Comparison of ENCODE assay signal across 30 mouse cellular contexts in the genomic region with DNA sequence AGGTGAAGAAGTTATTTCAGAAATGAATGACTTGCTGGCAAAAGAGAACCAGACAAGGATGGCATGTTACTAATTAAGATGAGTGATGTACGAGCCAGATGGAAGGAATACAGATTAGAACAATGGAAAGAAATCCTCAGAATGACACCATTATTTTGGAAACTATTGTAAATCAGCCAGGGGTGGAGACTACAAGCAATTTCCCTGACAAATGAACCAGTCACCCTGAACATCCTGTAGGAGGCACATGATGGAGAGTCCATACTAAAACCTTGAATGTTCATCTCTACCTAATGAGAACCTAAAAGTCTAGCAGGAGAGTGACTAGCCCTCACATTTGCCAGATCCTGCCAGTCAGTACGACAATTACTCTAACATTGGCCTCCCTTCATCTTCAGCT. TPM values are rescaled to one million over a fixed set of nuclear protein-coding genes. Genes with fewer than 3 reads are reported as not detected.
DNase-seq lines count a peak whose midpoint lies in the region; ATAC-seq and TF ChIP-seq lines count a peak whose summit lies in the region.
"Had no signal": no experiment of that assay in that cellular context is flagged by ENCODE, and none has a peak within 500 bp of the region (broad histone marks: within the 10 kb centered on the region; RNA-seq: fewer than 3 reads in every experiment).

No protein-coding gene starts in this region.

- H3K9ac ChIP-seq in forebrain, postnatal 0 days = no peak overlapping the region
- H3K9ac ChIP-seq in forebrain, embryonic 12.5 days = no peak overlapping the region
- no peak overlapping the region for H3K9ac ChIP-seq in neural tube, embryonic 12.5 days
- no peak overlapping the region for H3K9ac ChIP-seq in hindbrain, postnatal 0 days (replicated peaks; ENCODE audit: low read length)
- H3K9ac ChIP-seq: embryonic facial prominence, embryonic 15.5 days; heart, embryonic 12.5 days; kidney, embryonic 15.5 days; limb, embryonic 12.5 days; liver, embryonic 15.5 days; lung, embryonic 14.5 days; midbrain, embryonic 15.5 days; neural tube, embryonic 13.5 days had no signal

- H3K36me3 ChIP-seq in forebrain, postnatal 0 days (ENCODE audit: insufficient read depth) = no peaks in the 10 kb centered on the region
- H3K36me3 ChIP-seq in forebrain, embryonic 12.5 days (replicated peaks) = no peaks in the 10 kb centered on the region
- H3K36me3 ChIP-seq in neural tube, embryonic 12.5 days = no peaks in the 10 kb centered on the region
- H3K36me3 ChIP-seq in hindbrain, postnatal 0 days (ENCODE audit: insufficient read depth, low read length) = no peaks in the 10 kb centered on the region
- H3K36me3 ChIP-seq: embryonic facial prominence, embryonic 10.5 days; embryonic facial prominence, embryonic 15.5 days; heart, embryonic 12.5 days; kidney, embryonic 15.5 days; limb, embryonic 12.5 days; liver, embryonic 15.5 days; midbrain, embryonic 15.5 days; neural tube, embryonic 13.5 days had no signal

- no peak overlapping the region for H3K4me3 ChIP-seq in forebrain, postnatal 0 days (ENCODE audit: low read depth, low read length)
- no peak overlapping the region for H3K4me3 ChIP-seq in forebrain, embryonic 12.5 days (replicated peaks)
- H3K4me3 ChIP-seq in neural tube, embryonic 12.5 days = no peak overlapping the region
- no peak overlapping the region for H3K4me3 ChIP-seq in hindbrain, postnatal 0 days (ENCODE audit: low read length)
- H3K4me3 ChIP-seq: embryonic facial prominence, embryonic 10.5 days; embryonic facial prominence, embryonic 15.5 days; heart, adult 2 months; heart, embryonic 12.5 days; kidney, embryonic 15.5 days; limb, embryonic 12.5 days; liver, embryonic 15.5 days; midbrain, embryonic 15.5 days; neural tube, embryonic 13.5 days had no signal

- TF ChIP-seq CTCF in forebrain, postnatal 0 days (IDR thresholded peaks at IDR 0.05; ENCODE audit: low read depth) = no peak
- TF ChIP-seq CTCF in hindbrain, postnatal 0 days (IDR thresholded peaks at IDR 0.05; ENCODE audit: low read depth) = no peak

- H3K27ac ChIP-seq in forebrain, postnatal 0 days (ENCODE audit: low read depth, low read length) = no peak overlapping the region
- H3K27ac ChIP-seq in forebrain, embryonic 12.5 days = no peak overlapping the region
- H3K27ac ChIP-seq in neural tube, embryonic 12.5 days = no peak overlapping the region
- no peak overlapping the region for H3K27ac ChIP-seq in hindbrain, postnatal 0 days
- H3K27ac ChIP-seq: embryonic facial prominence, embryonic 10.5 days; embryonic facial prominence, embryonic 15.5 days; heart, adult 2 months; kidney, embryonic 15.5 days; limb, embryonic 12.5 days; liver, embryonic 15.5 days; midbrain, embryonic 15.5 days had no signal

- H3K27me3 ChIP-seq in forebrain, postnatal 0 days (ENCODE audit: insufficient read depth, low read length) = no peaks in the 10 kb centered on the region
- no peaks in the 10 kb centered on the region for H3K27me3 ChIP-seq in forebrain, embryonic 12.5 days
- no peaks in the 10 kb centered on the region for H3K27me3 ChIP-seq in neural tube, embryonic 12.5 days (replicated peaks)
- H3K27me3 ChIP-seq in hindbrain, postnatal 0 days (ENCODE audit: insufficient read depth, low read length) = no peaks in the 10 kb centered on the region
- H3K27me3 ChIP-seq: embryonic facial prominence, embryonic 15.5 days; heart, embryonic 12.5 days; kidney, embryonic 15.5 days; limb, embryonic 12.5 days; liver, embryonic 15.5 days; midbrain, embryonic 15.5 days; neural tube, embryonic 13.5 days had no signal

- H3K9me3 ChIP-seq in forebrain, postnatal 0 days (ENCODE audit: low read length) = no peaks in the 10 kb centered on the region
- no peaks in the 10 kb centered on the region for H3K9me3 ChIP-seq in forebrain, embryonic 12.5 days
- H3K9me3 ChIP-seq in neural tube, embryonic 12.5 days = no peaks in the 10 kb centered on the region
- no peaks in the 10 kb centered on the region for H3K9me3 ChIP-seq in hindbrain, postnatal 0 days (ENCODE audit: low read length)
- H3K9me3 ChIP-seq: embryonic facial prominence, embryonic 10.5 days; embryonic facial prominence, embryonic 15.5 days; heart, embryonic 12.5 days; kidney, embryonic 15.5 days; limb, embryonic 12.5 days; liver, embryonic 15.5 days; midbrain, embryonic 15.5 days; neural tube, embryonic 13.5 days had no signal

- DNase-seq in forebrain, postnatal 0 days = peak; percentile 16
- no peak for DNase-seq in neural tube, embryonic 10.5 days (ENCODE audit: extremely low spot score, low spot score)
- DNase-seq in hindbrain, postnatal 0 days (ENCODE audit: low spot score) = peak; percentile 4
- no peak for DNase-seq in testis, postnatal 14 days (ENCODE audit: low spot score)
- DNase-seq in right cerebral cortex, postnatal 10 days (ENCODE audit: low spot score in 2 of 2) = no peak
- DNase-seq: adrenal gland, adult 2 months; cerebellum, adult 2 months; cerebellum, postnatal 14 days; gastrocnemius, postnatal 25 days; heart, adult 2 months; heart, postnatal 4 days; kidney, adult 18-20 months; kidney, postnatal 25 days; lung, embryonic 14.5 days; lung, postnatal 14 days; retina, postnatal 1 day; right cerebral cortex, postnatal 25 days; thymus, adult 18-20 months; thymus, postnatal 36 days had no signal

- no peak overlapping the region for H3K4me2 ChIP-seq in forebrain, postnatal 0 days (ENCODE audit: low read depth)
- H3K4me2 ChIP-seq in forebrain, embryonic 12.5 days = no peak overlapping the region
- H3K4me2 ChIP-seq in neural tube, embryonic 12.5 days (replicated peaks) = no peak overlapping the region
- H3K4me2 ChIP-seq in hindbrain, postnatal 0 days (ENCODE audit: low read depth, low read length) = no peak overlapping the region
- H3K4me2 ChIP-seq: embryonic facial prominence, embryonic 15.5 days; heart, embryonic 12.5 days; kidney, embryonic 15.5 days; limb, embryonic 12.5 days; liver, embryonic 15.5 days; lung, embryonic 14.5 days had no signal

- ATAC-seq in forebrain, postnatal 0 days = peak; percentile 35; the same call in 1 of the 2 replicates
- ATAC-seq in forebrain, embryonic 12.5 days (ENCODE audit: low FRiP score) = no peak
- peak; percentile 41; the same call in 1 of the 2 replicates for ATAC-seq in neural tube, embryonic 12.5 days (ENCODE audit: low FRiP score, low read depth)
- ATAC-seq in hindbrain, postnatal 0 days = peak; percentile 7; the same call in 1 of the 2 replicates
- ATAC-seq: activated CD4-positive, CD25-positive, alpha-beta regulatory T cell, adult 4 months had no signal

- WGBS in forebrain, postnatal 0 days = 25% methylated on average over 2 of the region's 2 CpGs
- WGBS in forebrain, embryonic 12.5 days = 45% methylated on average over 2 of the region's 2 CpGs
- WGBS in neural tube, embryonic 12.5 days = 62% methylated on average over 2 of the region's 2 CpGs
- WGBS in hindbrain, postnatal 0 days = 34% methylated on average over 2 of the region's 2 CpGs

- peaks cover 8% of the 10 kb centered on the region for H3K4me1 ChIP-seq in forebrain, postnatal 0 days (ENCODE audit: insufficient read depth)
- peaks cover 6% of the 10 kb centered on the region for H3K4me1 ChIP-seq in forebrain, embryonic 12.5 days
- no peaks in the 10 kb centered on the region for H3K4me1 ChIP-seq in neural tube, embryonic 12.5 days
- H3K4me1 ChIP-seq in hindbrain, postnatal 0 days (ENCODE audit: insufficient read depth, low read length) = no peaks in the 10 kb centered on the region
- H3K4me1 ChIP-seq: embryonic facial prominence, embryonic 10.5 days; embryonic facial prominence, embryonic 15.5 days; heart, embryonic 12.5 days; kidney, embryonic 15.5 days; liver, embryonic 15.5 days had no signal

RNA-seq across cellular contexts. Expression of a gene that starts 22.6 kb away (rescaled TPM):
- 26.9 and 35.5 TPM in 2 replicates for total RNA-seq in forebrain, postnatal 0 days (2014; rRNA removed)
- polyA plus RNA-seq in forebrain, postnatal 0 days (2015; fragmentation: Nextera tagmentation; extraction: Ambion mirVana) = 22.5 and 24.5 TPM in 2 replicates
- 27.9 and 31.0 TPM in 2 replicates for polyA plus RNA-seq in forebrain, embryonic 12.5 days (2016; fragmentation: Nextera tagmentation; extraction: Ambion mirVana)
- 26.2 and 29.8 TPM in 2 replicates for polyA plus RNA-seq in neural tube, embryonic 12.5 days (2016; fragmentation: Nextera tagmentation; extraction: Ambion mirVana)
- 18.8 and 19.2 TPM in 2 replicates for total RNA-seq in hindbrain, postnatal 0 days (2014; rRNA removed)
- 25.2 and 25.7 TPM in 2 replicates for polyA plus RNA-seq in hindbrain, postnatal 0 days (2015; fragmentation: Nextera tagmentation; extraction: Ambion mirVana)

Comparison
In these comparisons a context has a peak if more than half of its experiments do, and no peak if none do; other contexts are left out.
1. DNase-seq: peak in forebrain, postnatal 0 days (single experiment) and hindbrain, postnatal 0 days (single experiment); none in neural tube, embryonic 10.5 days (single experiment), testis, postnatal 14 days (single experiment) and right cerebral cortex, postnatal 10 days (0 of 2).